Mouse (Mus musculus) testis, postnatal 10 days (tissue): ENCODE measurements at regions not wholly inside any gene's neighbourhood (a gene's known extent, or its start where the extent isn't known, plus 50 kb on each side); places are given as distances from the start of the nearest gene placed in this dataset.

Source experiments
- DNase-seq: peaks from one replicate; pipeline ENCODE4 v3.0.0; 2021; ENCODE audit warnings: low spot score

GRCm38 (mm10) chr10:70336741-70337140 is 91.8 kb downstream of the Slc16a9 start:
- no peak for DNase-seq

- DNase-seq, result no peak
These were observed 80.9 kb upstream of the Fam13c start for GRCm38 (mm10) chr10:70359421-70359820.

- no peak for DNase-seq
These were observed 80.4 kb upstream of the Fam13c start for GRCm38 (mm10) chr10:70359834-70360233.

- DNase-seq, result peak; percentile 55
These were observed 77.2 kb upstream of the Fam13c start for GRCm38 (mm10) chr10:70363054-70363453.

- DNase-seq, result no peak
These were observed 75.9 kb upstream of the Fam13c start for GRCm38 (mm10) chr10:70364218-70364975.

DNA sequence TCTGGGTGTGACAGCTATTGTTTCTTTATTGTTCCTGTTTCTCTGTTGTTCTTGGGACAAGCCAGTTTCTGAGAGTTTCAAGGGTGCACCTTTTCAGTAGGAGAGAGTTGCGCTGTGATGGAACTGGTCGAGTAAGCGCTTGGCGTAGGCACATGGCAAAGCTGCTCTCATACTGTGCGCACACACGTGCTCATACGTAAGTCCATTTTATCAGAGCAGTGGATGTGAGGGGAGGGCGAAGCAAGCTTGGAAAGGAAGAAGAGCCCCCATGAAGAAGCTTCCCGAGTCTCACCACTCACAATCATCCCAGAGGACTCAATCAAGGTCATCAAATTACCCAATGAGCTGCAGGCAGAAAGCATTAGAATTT is 75.3 kb upstream of the Fam13c start:
- no peak for DNase-seq

GRCm38 (mm10) chr10:70365504-70365903 is 74.8 kb upstream of the Fam13c start:
- DNase-seq, result no peak

DNA sequence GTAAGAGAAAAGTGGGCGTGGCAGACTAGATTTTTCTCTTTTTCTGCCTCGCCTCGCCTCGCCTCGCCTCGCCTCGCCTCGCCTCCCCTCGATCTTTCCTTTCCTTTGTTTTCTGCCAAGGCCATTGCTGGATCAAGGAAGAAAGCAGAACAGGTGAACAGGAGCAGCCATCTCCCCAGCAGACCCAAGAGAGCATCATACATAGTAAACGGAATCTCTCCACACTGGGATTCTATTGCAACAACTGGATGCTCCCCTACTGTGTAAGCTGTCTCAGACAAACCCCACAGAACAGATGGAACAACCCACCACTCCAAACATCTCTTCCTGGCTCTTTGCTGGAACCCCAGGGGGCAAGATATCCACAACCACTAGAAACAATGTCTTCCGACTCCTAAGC is 72.4 kb upstream of the Fam13c start:
- no peak for DNase-seq

DNA sequence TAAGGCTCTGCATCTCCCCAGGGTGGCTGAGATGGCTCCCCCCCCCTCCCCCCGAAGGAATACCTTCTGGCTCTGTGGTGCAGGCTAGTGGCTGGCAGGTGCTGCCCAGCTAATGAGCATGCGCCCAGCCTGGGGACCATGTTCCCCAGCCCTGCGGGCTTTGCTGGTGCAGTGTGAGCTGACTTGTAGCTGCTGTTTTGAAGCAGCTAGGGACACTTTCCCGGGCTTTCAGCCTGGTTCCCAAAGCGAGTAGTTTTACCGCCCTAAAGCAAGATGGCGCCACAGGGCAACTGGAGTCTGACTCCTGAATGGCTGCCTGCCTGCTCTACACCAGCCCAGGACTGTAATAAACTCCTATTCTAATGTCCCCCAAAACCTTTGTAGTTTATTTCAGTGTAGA is 71.6 kb upstream of the Fam13c start:
- peak; percentile 77 for DNase-seq

DNA sequence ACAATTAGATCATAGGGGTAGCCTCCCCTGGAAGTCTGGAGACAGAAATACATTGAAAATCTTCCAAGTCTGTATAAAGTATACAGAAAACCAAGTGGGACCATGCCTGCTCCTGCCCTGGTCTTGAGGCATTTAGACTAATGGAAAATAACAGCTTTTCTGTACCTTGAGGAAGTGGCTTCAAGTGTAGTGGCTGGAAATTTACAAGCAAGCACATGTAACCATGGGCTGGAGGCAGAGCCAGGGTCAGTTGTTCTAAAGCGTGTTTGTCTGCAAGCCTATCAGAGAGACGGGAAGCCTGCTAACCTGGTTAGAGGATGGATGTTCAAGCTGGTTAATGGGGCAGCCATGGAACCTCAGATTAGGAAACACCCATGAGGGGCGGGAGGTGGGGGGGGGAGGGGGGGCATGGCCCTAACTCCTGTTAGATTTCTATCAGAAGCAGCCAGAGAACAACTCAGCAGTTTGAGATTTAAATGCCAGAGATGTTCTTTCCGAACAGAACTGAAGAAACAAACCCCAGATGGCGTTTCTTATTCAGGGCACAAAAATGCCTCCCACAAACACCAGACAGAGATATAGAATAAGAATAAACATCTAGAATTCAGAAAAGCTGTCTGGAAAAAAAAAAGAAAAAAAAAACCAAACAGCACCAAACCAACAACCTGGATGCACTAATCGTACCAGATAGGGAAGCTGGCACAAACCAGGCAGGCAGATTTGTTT is 67.7 kb upstream of the Fam13c start:
- DNase-seq, result no peak

GRCm38 (mm10) chr10:70373207-70373606 is 67.1 kb upstream of the Fam13c start:
- DNase-seq, result no peak

- no peak for DNase-seq
These were observed 66.4 kb upstream of the Fam13c start for GRCm38 (mm10) chr10:70373836-70374235.

- no peak for DNase-seq
These were observed 65.6 kb upstream of the Fam13c start for GRCm38 (mm10) chr10:70374726-70375125.

DNA sequence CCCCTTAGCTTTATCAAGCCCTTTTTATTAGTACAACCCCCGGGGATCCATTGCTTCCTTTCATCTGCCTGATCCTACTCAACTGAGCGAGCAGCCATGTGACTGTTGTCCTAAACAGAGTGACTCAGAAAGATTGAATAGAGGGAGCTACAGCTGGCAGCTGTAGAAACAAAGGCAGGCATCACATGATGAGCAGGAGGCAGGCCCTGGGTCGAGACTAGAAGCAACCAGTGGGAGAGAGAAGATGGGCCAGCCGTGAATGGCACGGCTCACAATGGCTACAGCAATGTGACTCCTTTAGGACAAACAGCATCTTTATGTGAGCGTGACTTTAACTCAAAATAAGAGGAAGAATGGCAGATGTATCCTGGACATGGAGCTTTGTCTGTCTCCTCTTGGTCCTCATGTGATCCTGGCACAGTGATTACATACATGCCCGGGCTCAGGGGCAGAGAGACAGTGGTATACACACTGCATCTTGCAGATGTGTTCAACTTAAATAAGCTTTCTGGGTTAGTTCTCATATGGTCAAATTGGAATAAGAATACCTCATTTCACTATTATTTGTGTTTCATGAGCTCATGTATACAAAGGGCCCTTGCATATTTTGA is 60.1 kb upstream of the Fam13c start:
- DNase-seq, result no peak

- DNase-seq, result peak; percentile 44
These were observed 55.6 kb upstream of the Fam13c start for GRCm38 (mm10) chr10:70384689-70385088.

- no peak for DNase-seq
These were observed 52.6 kb upstream of the Fam13c start for GRCm38 (mm10) chr10:70387729-70388128.
